ENCODE assay signal across 11 mouse cellular contexts in genomic region chr12:81702903-81703302, GRCm38 (mm10).
DNase-seq lines count a peak whose midpoint lies in the region; ATAC-seq and TF ChIP-seq lines count a peak whose summit lies in the region.
"Had no signal": no experiment of that assay in that cellular context is flagged by ENCODE, and none has a peak within 500 bp of the region (broad histone marks: within the 10 kb centered on the region; RNA-seq: fewer than 3 reads in every experiment).

No protein-coding gene starts in this region.

- no peaks in the 10 kb centered on the region for H3K79me2 ChIP-seq in CH12.LX (replicated peaks; ENCODE audit: control insufficient read depth, extremely low read depth, insufficient read depth, poor library complexity, severe bottlenecking)

- no peak overlapping the region for H3K4me2 ChIP-seq in intestine, postnatal 0 days (replicated peaks; ENCODE audit: low read depth)
- no peak overlapping the region for H3K4me2 ChIP-seq in intestine, embryonic 16.5 days (ENCODE audit: low read depth, low read length)
- H3K4me2 ChIP-seq in CH12.LX (ENCODE audit: insufficient read depth, low read depth, poor library complexity, severe bottlenecking): no peak overlapping the region
- no peak overlapping the region for H3K4me2 ChIP-seq in heart, embryonic 12.5 days
- H3K4me2 ChIP-seq: embryonic facial prominence, embryonic 13.5 days; neural tube, embryonic 12.5 days had no signal

- H3K4me1 ChIP-seq in intestine, postnatal 0 days (replicated peaks; ENCODE audit: control insufficient read depth, insufficient read depth, low read length): no peaks in the 10 kb centered on the region
- no peaks in the 10 kb centered on the region for H3K4me1 ChIP-seq in intestine, embryonic 16.5 days (ENCODE audit: control insufficient read depth, insufficient read depth, low read length)
- H3K4me1 ChIP-seq in CH12.LX (ENCODE audit: control insufficient read depth in 1 of 2, insufficient read depth in 2 of 2): no peaks in the 10 kb centered on the region
- H3K4me1 ChIP-seq in heart, embryonic 12.5 days (replicated peaks): no peaks in the 10 kb centered on the region
- H3K4me1 ChIP-seq: embryonic facial prominence, embryonic 13.5 days; neural tube, embryonic 12.5 days had no signal

- no peaks in the 10 kb centered on the region for H3K9me3 ChIP-seq in intestine, postnatal 0 days (ENCODE audit: control insufficient read depth)
- H3K9me3 ChIP-seq in intestine, embryonic 16.5 days (ENCODE audit: control insufficient read depth, low read length): no peaks in the 10 kb centered on the region
- peaks cover 14% of the 10 kb centered on the region for H3K9me3 ChIP-seq in CH12.LX (replicated peaks; ENCODE audit: low read length)
- H3K9me3 ChIP-seq in heart, embryonic 12.5 days (replicated peaks): peaks cover 4% of the 10 kb centered on the region; the same call in 1 of the 2 replicates
- H3K9me3 ChIP-seq: embryonic facial prominence, embryonic 13.5 days had no signal

- dilution Hi-C loops in CH12.LX (cut with MboI; ENCODE audit: extremely low pct_ligation_motif_present, extremely low pct_unique_long_range_greater_than_20kb, low sequenced_read_pairs): no loop called here

- H3K36me3 ChIP-seq in intestine, postnatal 0 days (ENCODE audit: control insufficient read depth, insufficient read depth): no peaks in the 10 kb centered on the region
- no peaks in the 10 kb centered on the region for H3K36me3 ChIP-seq in intestine, embryonic 16.5 days (ENCODE audit: control insufficient read depth, insufficient read depth, low read length)
- no peaks in the 10 kb centered on the region for H3K36me3 ChIP-seq in CH12.LX (replicated peaks in 1 of 2; ENCODE audit: control insufficient read depth in 1 of 2, insufficient read depth in 1 of 2, low read length in 1 of 2)
- H3K36me3 ChIP-seq in heart, embryonic 12.5 days: no peaks in the 10 kb centered on the region
- H3K36me3 ChIP-seq: embryonic facial prominence, embryonic 13.5 days; neural tube, embryonic 12.5 days had no signal

- in situ Hi-C loops in CH12.LX (cut with MboI; ENCODE audit: low pct_ligation_motif_present, low pct_unique_long_range_greater_than_20kb, low sequenced_read_pairs): no loop called here

- 3% methylated on average over 1 of the region's 1 CpGs for WGBS in intestine, postnatal 0 days
- 7% methylated on average over 1 of the region's 1 CpGs for WGBS in intestine, embryonic 16.5 days
- WGBS in heart, embryonic 12.5 days: 4% methylated on average over 1 of the region's 1 CpGs

- H3K9ac ChIP-seq in intestine, postnatal 0 days (ENCODE audit: low read depth, low read length): no peak overlapping the region
- H3K9ac ChIP-seq in intestine, embryonic 16.5 days (ENCODE audit: low read depth, low read length): no peak overlapping the region
- no peak overlapping the region for H3K9ac ChIP-seq in CH12.LX (ENCODE audit: insufficient read depth, low read depth)
- H3K9ac ChIP-seq in heart, embryonic 12.5 days: no peak overlapping the region
- H3K9ac ChIP-seq: embryonic facial prominence, embryonic 13.5 days; neural tube, embryonic 12.5 days had no signal

- peak; percentile 38 for TF ChIP-seq RAD21 in CH12.LX (IDR thresholded peaks at IDR 0.05; ENCODE audit: low read depth, low read length)

- no peak for TF ChIP-seq EP300 in CH12.LX (IDR thresholded peaks at IDR 0.05; ENCODE audit: low read length)

- no peaks in the 10 kb centered on the region for H3K27me3 ChIP-seq in intestine, postnatal 0 days (replicated peaks; ENCODE audit: control insufficient read depth, insufficient read depth, low read length)
- no peaks in the 10 kb centered on the region for H3K27me3 ChIP-seq in intestine, embryonic 16.5 days (replicated peaks; ENCODE audit: control insufficient read depth, insufficient read depth, low read length)
- peaks cover 1% of the 10 kb centered on the region for H3K27me3 ChIP-seq in CH12.LX (replicated peaks)
- H3K27me3 ChIP-seq in heart, embryonic 12.5 days (replicated peaks): no peaks in the 10 kb centered on the region
- H3K27me3 ChIP-seq: embryonic facial prominence, embryonic 13.5 days; neural tube, embryonic 12.5 days had no signal

- TF ChIP-seq CTCF in intestine, postnatal 0 days (IDR thresholded peaks at IDR 0.05; ENCODE audit: low read depth): peak; percentile 46
- TF ChIP-seq CTCF in CH12.LX (conservative IDR thresholded peaks at IDR 0.05 in 1 of 2, IDR thresholded peaks at IDR 0.05 in 1 of 2; ENCODE audit: low read depth in 2 of 2, low read length in 2 of 2): peak in 1 of 2 experiments; percentile 65; a peak in 2 of 4 replicates

- DNase-seq in 416B (ENCODE audit: low read depth): peak; percentile 10
- DNase-seq in CH12.LX (ENCODE audit: extremely low read depth): no peak
- peak; percentile 14 for DNase-seq in induced T-regulatory cell, adult 2 months (ENCODE audit: low read depth)
- no peak for DNase-seq in right cerebral cortex, postnatal 4 days
- DNase-seq: spleen, adult 18-20 months; thymus, postnatal 25 days had no signal

- no peak overlapping the region for H3K4me3 ChIP-seq in intestine, postnatal 0 days (ENCODE audit: low read depth, low read length)
- H3K4me3 ChIP-seq in intestine, embryonic 16.5 days (ENCODE audit: low read length): no peak overlapping the region
- H3K4me3 ChIP-seq in CH12.LX (replicated peaks in 1 of 3; ENCODE audit: low read depth in 2 of 3, low read length in 2 of 3, poor library complexity in 1 of 3): no peak overlapping the region
- H3K4me3 ChIP-seq in heart, embryonic 12.5 days: no peak overlapping the region
- H3K4me3 ChIP-seq: embryonic facial prominence, embryonic 13.5 days; neural tube, embryonic 12.5 days had no signal

- no peak for ATAC-seq in intestine, postnatal 0 days
- no peak for ATAC-seq in intestine, embryonic 16.5 days
- no peak for ATAC-seq in heart, embryonic 12.5 days (ENCODE audit: insufficient number of reproducible peaks, low FRiP score)

- no peak overlapping the region for H3K27ac ChIP-seq in intestine, postnatal 0 days (ENCODE audit: low read depth, low read length)
- H3K27ac ChIP-seq in intestine, embryonic 16.5 days (ENCODE audit: low read length): no peak overlapping the region
- H3K27ac ChIP-seq in CH12.LX (ENCODE audit: insufficient read depth, low read depth): no peak overlapping the region
- no peak overlapping the region for H3K27ac ChIP-seq in heart, embryonic 12.5 days (ENCODE audit: poor library complexity, severe bottlenecking)
- H3K27ac ChIP-seq: embryonic facial prominence, embryonic 13.5 days; neural tube, embryonic 12.5 days had no signal

- TF ChIP-seq POLR2A in CH12.LX (IDR thresholded peaks at IDR 0.05; ENCODE audit: low read depth, low read length): no peak

TF ChIP-seq in CH12.LX, 34 proteins besides CTCF, POLR2A, EP300 and RAD21:
- TF ChIP-seq USF1 (IDR thresholded peaks at IDR 0.05; ENCODE audit: low read depth, low read length) (no peak), SMC3 (IDR thresholded peaks at IDR 0.05; ENCODE audit: low read depth, low read length) (peak; percentile 62), ZNF384 (IDR thresholded peaks at IDR 0.05; ENCODE audit: low read depth, low read length) (peak; percentile 95), HCFC1 (IDR thresholded peaks at IDR 0.05; ENCODE audit: low read depth, low read length) (no peak), ZC3H11A (IDR thresholded peaks at IDR 0.05; ENCODE audit: low read depth, low read length) (no peak), JUND (conservative IDR thresholded peaks at IDR 0.05; ENCODE audit: low read depth, low read length) (no peak), NELFE (IDR thresholded peaks at IDR 0.05; ENCODE audit: low read depth, low read length) (no peak)

Comparison
In these comparisons a context has a peak if more than half of its experiments do, and no peak if none do; other contexts are left out.
1. DNase-seq: peak in 416B (single experiment) and induced T-regulatory cell, adult 2 months (single experiment); none in CH12.LX (single experiment) and right cerebral cortex, postnatal 4 days (single experiment).